Mouse (Mus musculus) gastrocnemius, adult 18-20 months (tissue): ENCODE data around the gene Gulp1. TPM values are rescaled to one million over a fixed set of nuclear protein-coding genes. Genes with fewer than 3 reads are reported as not detected.

Source experiments
- DNase-seq: peaks from one replicate; pipeline ENCODE4 v3.0.0; 2021; ENCODE audit warnings: low spot score
- long read RNA-seq, 2 experiments: library from polyadenylated mRNA; stranded (forward); transcript quantifications; one replicate each; pipeline ENCODE4 v2.0.0; 2021
- total RNA-seq, 2 experiments: library from RNA; stranded (reverse); gene quantifications; 2 replicates each; pipeline ENCODE4 v1.2.3; 2021

The Gulp1 gene
- 1 to 10 TPM; 2.2 to 2.9 TPM for total RNA-seq
- long read RNA-seq, experiment 1, partial matches to known transcripts, result 0 of 3 reads
- long read RNA-seq, experiment 1, other reads (novel, unspliced or antisense), result 0 of 3 reads
- long read RNA-seq, experiment 2, partial matches to known transcripts, result 0 of 1 reads
- long read RNA-seq, experiment 2, other reads (novel, unspliced or antisense), result 0 of 1 reads

DNA sequence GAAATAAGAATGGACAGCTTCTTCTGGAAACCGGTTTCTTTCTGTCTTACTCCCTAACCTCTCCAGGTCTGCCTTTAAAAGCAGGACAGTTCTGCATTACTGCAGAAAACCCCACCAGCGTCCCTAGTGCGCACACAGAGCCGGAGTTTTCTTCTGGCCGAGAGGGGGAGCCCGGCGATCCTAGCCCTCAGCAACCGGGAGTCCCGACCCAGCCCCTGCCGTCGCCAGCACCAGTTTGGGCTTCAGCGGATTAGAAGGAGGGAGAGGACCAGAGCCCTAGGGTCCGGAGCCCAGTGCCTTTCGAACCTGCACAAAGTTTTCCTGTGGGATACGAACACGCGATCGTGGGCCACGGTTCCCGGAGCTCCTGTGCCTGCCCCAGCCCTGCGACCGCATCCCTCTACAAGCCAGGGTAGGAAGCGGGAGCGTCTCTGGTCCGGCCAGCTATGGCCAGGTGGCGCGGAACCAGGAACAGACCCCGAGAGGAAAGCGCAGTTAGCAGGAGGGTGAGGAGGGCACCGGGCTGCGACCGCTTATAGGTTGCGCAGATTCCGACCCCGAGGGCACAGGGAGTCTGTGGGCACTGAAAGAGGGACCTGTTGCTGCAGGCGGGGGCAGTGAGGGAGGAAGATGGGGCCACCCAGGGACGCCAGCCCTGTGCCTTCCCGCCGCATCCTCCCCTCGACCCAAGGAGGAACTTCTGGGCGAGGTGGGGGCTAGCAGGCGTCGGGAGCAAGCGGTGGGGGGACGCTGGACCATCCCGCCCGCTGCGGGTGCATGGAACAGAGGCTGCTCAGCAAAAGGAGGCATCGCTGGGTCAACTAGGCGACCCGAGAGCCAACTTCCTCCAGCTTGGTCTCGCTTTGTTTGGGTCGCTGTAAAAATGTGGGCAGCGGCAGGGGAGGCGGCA is at the start of gene Gulp1:
Gene Gulp1, plus strand, starts transcription at position 51 of the 910 bp plus-strand sequence.
- DNase-seq, result peak; percentile 65

DNA sequence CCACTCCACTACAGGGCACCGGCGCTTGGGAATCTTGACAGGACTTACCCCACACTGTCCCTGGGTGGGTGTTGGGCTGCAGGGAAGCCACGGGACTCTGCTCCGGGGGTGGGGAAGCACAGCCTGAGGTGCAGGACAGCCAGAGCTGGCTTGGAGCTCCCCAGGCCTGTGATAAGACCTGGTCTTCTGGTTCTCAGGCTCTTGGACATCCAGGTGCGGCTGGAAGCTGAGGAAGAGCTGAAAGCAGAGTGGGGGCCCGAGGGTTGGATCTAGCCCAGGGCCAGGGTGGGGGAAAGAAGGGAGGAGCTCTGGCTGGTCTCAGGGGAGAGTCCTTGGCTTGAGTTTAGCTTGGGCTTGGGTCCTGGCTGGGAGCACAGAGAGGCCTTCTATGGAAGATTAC is 1.1 kb upstream of the Gulp1 start:
- DNase-seq, result no peak

DNA sequence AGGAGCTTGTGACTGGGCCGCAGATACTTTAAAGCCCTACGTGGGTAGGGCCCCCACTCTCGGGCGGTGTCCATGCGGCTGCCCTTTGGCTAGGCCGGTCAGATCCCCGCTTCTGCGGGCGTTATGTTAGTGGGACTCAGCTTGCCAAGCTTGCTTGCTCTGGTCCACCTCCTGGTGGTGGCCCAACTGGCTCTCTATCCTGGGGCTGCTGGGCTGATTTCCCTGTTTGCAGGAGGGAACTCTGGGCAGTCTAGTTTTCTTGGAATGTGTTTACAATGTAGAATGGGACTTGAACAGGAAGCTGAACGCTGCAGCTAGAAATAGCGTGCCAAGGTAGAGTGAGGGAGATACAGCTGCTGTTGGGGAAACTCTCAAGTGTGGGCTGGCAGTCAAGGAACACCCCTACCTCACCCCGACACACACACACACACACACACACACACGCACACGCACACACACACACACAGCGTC is 1.1 kb downstream of the Gulp1 start:
- peak; percentile 65 for DNase-seq

DNA sequence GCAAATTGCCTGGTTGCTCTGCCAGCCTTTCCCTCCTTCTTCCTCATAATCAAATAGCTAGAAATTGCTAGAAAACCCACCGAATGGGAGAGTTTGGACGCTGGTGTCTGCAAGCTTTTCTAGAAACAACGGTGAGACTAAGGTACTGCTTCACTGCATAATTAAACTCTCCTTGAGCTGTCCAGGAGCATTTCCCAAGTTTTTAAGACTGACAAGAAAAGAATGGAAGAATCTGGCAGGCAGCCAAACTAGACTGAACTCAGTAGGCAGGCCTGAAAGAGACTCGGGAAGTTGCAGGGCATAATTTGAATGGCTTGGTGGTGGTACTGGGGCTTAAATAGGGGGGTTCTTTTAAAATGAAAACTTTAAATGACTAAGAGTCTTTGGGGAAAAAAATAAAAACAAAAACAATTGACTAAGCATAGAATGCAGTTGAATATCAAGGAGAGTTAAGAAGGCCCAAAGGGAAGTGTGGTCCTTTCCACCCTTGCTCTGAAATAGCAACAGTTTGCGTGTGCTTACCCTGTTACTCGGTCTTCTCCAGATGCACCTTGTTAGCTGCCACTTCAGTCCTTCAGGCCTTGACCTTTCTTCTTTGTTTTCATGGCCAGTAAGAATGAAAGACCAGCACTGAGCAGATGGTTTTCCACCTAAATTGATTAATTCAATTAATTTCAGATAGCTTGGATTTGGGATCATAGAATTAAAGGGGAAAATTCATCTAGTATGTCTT is 2.0 kb downstream of the Gulp1 start:
- DNase-seq, result peak; percentile 31

DNA sequence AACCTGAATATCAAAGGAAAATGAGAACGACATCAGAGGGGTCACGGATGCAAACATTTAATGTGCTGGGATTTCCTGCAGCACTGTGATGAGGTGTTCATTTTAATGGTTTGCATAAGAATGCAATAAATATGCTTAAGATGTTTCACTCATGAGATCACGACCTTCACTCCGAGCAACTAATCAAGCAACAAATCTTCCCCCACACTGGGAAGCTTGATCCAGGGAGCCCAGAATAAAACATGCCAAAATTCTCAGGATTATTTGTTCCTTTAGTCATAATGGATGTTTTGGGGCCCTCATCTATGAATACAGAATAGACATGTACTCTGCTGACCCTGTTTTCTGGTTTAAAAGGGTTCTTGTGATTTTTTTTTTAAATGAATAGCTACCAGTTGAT is 16.1 kb downstream of the Gulp1 start:
- DNase-seq, result no peak

DNA sequence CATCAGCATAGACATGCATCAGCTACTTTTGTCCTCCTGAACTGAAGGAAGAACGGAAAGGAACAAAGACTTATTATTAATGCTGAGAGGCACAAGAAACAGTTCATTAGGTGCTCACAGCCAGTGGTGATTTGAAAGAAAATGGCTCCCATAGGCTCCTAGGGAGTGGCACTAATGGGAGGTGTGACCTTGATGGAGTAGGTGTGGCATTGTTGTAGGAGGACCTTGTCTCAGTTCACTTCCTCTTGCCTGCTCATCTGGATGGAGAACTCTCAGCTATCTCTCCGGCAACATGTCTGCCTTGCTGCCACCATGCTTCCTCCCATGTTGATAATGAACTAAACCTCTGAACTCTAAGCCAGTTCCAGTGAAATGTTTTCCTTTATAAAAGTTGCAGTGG is 17.0 kb downstream of the Gulp1 start:
- DNase-seq, result no peak

DNA sequence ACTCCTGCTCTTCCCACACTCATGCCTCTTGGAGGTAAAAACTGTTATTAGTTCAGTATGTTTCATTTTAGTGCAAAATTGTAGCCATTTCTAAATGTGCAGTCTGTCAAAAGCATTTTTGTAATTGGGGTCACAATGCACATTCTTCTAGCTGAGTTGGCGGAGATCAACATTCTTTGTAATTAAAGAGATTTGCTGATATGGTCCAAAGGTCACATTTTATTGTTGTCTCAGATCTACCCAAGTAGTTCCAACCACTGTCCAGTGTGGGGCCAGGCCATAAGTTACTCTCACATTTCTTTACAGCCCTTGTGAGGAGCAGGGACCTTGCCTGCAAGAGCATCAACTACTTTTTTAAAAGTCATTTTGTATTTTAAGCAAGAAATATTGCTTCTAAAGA is 24.7 kb downstream of the Gulp1 start:
- no peak for DNase-seq

DNA sequence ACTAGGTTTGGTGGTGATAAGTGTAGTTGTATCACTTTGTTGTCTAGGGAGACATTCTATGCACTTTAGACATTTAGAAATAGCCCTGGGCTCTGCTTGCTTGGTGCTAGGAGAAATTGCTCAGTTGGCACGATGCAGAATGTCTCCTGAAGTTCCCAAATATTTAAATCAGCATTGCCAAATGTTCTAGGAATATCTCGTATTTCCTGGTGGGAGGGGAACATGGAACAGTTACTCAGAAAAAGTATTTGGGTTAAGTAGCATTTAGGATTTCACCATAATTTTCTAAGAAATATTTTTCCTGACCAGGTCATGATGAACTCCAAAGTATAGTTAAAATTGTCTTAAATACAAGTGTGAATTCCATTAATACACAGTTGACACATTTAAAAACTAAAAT is 25.3 kb downstream of the Gulp1 start:
- no peak for DNase-seq

DNA sequence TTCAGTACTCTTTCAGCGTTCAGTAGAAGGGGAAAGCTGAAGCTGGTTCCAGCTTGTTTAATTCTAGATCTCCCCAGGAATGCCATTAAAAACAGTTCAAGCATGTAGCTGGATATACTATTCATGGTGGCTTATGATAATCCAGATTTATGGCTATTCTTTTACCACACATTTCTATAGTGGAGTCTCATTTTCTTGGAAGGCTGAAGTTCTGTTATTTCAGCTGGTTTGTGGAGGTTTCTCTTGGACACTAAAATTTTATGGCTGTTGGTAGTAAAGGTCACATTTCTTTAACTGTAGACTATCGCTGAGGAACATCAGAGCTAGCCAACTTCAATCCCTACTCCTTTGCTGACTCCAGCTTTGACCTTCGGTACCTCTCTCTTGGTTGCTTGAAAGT is 29.1 kb downstream of the Gulp1 start:
- DNase-seq, result no peak

DNA sequence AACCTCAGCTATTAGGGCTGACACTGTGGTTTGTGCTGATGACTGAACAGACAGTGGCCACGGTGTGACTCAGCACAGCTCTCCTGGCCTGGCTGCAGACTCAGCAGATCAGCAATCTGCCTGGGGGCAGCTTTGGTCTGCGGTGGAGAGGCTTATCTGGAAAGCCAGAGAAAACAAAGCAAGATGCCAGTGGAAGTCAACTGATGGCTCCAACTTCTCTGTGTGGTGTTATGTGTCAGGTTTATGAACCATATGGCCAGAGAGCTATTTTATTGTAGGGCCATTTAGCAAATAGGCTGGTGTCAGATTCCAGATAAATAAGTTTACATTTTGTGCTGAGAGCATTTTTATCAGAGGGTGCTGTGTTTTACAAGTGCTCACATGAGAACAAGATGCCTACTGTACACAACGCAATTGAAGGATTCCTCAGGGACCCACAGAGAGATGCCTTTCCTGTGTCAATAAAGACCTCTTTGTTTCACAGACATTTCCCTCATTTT is 33.6 kb downstream of the Gulp1 start:
- no peak for DNase-seq

DNA sequence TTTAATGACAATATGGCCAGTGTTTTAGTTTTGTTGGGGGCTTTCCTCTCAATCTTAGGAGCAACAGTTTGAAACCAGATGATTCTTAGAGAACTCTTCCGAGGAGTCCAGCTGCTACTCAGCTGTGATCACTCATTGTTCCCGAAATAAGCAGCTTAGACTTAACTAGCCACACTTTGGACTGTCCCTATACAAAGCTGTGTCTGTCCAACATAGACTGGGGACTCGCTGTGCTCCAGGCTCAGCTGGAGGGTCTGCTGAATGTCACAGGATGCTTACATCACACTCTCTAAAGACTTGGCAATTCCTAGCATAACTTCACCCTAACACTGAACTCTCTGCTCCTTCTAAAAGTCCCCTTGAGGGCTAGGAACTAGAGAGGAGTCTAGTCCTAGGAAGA is 40.4 kb downstream of the Gulp1 start:
- no peak for DNase-seq

DNA sequence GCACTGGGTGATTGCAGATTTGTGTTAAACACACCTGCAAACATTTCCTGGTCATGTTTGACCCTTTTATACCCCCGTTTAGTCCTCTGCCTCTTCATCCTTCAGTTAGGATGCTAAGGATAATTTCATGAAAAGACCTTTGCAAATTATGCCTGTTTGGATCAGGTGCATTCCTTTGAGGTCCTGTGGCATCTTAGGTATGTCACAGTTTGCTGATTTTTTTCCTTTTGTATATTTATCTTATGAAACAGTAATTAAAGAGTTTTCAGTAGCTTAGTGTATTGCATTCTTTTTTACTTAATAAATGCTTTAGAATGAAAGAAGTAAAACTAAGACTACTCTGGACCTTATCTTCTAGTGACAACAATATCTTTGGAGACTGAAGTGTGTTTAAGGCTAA is 41.8 kb downstream of the Gulp1 start:
- DNase-seq, result no peak

DNA sequence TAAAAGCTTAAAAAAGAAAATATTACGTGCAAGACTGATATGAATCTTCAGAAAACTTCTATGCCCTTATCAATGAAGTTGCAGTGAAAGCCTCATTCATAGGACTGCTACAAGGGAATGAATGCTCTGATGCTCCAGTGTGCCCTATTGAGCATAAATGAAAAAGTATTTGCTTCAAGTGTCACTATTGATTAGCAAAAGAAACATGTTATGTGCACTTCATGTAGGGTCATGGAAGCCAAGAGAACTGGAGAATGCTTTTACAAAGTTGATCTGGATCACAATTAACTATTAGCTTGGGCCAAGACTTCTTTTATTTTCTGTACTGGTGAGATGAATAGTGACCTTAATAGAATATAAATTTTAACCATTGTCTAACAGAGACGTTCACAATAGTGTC is 47.0 kb downstream of the Gulp1 start:
- DNase-seq, result no peak

DNA sequence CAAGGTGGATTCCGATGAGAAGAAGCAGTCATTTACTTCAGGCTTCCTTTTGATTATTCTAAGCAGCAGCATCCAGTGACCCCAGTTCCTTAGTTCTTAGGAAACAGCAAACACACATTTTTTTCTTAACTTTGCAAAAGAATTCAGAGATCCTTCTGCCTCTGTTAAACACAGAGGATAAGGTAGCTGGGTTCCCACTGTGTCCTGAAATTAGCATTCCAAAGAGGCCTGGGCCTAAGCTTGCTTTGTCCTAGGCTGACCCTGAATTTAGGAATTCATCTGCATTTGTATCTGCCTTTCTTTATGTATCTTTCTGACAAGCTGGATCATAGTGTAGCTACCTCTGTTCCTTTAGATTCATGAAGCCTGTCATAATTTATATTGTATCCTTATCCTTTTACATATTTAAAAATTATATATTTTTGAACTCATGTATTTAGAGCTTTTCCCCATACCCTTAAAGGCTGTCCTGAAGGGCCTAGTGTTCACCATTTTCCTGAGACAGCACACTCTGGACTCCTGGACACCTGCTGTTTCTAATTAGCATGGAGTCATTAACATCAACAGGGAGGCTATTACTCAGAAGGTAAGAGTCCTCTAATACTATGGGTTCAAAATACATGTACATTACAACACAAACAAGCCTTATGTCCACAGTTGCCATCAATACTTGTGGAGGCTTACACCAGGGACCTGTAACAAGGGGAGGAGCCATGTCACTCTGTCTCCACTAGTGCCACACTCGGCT is 62.2 kb downstream of the Gulp1 start:
- DNase-seq, result no peak

DNA sequence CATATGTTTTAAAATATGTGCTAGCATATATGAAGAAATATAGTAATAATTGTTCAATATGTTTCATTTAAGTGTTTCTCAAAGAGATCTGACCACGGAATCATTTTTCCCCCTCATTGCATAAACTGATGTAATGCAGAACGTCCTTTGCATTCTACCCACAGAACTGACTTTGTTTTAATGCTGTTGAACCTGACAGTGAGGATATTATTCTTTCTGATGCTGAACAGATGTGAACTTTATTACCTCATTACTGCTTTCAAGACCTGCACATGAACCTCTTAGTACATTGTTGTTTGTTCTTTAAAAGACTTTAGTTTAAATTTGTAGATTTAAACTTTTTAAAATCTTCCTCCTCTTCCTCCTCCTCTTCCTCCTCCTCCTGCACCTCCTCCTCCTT is 67.4 kb downstream of the Gulp1 start:
- no peak for DNase-seq

DNA sequence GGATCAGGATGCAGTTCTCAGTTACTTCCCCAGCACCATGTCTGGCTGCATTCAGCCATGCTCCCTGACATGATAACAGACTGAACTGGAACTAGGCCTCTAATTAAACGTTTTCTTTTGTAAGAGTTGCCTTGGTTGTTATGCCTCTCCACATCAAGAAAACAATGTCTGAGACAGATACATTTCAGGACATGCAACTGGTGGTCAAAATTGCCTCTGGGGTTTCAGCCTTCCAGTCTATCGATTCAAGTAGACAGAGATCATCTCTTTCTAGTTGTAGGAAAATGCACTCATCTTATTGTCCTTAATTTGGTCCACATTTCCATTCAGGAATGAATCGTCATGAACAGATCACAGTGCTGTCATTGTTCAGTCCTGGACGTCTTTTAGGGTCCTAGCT is 83.2 kb downstream of the Gulp1 start:
- no peak for DNase-seq

DNA sequence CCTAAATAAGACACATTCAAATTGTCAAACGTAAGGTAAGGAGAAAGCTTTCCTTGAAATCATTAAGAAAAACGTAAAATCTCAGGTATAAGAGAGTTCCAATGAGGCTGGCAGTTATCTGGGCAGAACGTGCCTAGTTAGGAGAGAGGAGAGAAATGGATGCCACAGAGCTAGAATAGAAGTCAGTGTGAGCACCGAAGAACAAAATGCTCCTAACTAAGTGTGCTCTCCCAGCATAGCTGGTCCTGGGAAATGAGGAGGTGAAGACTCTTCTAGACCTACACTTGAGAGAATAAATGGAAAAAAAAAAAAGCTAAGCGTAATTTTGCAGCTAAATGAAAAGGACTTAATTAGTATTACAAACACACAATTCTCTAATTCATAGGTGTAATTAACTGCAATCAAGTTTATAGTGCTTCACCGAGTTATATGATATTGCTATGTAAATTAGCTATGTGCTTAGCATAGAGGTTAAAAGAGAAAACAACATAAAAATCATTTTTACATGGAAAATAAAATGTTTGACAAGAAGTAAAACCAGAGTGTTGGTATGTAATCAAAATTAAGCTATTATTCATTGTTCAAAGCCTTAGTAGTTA is 94.5 kb downstream of the Gulp1 start:
- no peak for DNase-seq

DNA sequence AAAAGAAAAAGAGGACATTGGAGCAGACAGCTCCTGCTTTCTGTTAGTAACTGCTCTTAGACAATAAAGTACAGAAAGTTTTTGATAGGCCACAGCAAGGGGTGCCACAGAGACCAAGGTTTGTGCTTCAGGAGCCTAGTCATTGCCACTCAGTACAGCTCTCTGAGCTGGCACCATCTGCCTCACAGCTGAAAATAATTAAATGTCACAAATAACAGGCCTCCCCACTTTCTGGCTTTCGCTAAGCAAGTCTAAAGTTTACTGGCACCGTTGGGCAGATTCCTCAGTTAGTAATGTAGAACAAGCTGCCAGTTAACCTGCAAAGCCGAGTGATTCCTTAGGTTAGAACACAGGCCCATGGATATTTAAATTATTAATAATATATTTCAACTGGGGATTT is 127.7 kb downstream of the Gulp1 start:
- no peak for DNase-seq

DNA sequence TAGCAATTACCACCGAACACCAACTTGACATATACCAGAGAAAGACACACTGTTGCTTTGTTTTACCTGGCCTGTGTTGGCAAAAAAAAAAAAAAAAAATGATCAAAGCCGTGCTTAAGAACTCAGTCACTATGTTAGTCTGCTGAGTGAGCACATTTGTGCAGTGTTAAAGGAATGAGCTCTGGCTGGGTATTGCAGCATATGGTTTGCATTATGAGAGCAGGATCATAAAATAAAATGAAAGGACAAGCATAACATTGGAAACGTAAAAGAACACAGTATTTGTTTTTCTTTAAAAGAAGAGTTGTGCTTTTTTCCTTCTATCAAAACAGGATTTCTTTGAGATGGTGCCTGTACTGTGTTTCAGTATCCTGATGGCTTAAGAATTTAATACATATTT is 128.1 kb downstream of the Gulp1 start:
- DNase-seq, result no peak

DNA sequence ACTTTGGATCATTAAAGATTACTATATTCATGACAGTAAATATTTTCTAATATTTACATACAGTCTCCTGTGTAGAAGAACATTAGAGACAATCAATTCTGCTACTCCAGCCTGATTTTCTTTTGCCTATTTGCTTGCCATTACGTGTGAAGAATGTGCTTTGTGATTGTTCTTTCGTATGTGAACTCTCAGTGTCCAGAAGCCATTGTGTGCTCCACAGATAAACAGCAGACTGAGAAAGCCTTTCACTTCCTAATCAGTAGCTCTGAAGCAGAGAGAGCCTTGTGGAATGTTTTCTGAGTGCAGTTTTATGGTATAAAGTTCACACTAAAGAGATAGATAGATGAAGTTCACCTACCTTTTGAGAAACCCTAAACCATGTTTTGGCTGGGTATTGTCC is 131.2 kb downstream of the Gulp1 start:
- DNase-seq, result no peak

DNA sequence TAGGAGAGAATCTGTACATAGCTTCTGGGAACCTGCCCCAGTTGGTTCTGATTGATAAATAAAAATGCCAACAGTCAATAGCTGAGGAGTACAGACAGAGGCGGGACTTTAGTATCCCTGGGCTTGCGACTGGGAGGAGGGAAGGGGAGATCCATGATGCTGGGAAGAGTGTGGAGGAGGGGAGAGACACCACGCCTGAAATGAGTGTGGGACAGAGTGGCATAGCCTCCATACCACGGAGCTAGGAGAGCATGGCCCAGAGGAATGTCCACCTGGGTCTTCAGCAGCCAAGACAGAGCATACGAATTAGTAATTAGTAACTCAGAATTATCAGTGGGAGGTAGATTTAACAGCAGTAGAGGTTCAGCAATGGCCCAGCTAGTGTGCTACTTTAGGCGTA is 132.4 kb downstream of the Gulp1 start:
- DNase-seq, result no peak
